Mouse (Mus musculus) stomach, embryonic 14.5 days (tissue): ENCODE results near the gene Krtap1-3. TPM values are rescaled to one million over a fixed set of nuclear protein-coding genes. Genes with fewer than 3 reads are reported as not detected.
"Not testable (repeated sequence)": the region's sequence is repeated elsewhere in the genome, so short reads cannot be mapped to it uniquely, and the experiment has no call there.

Source experiments
- ATAC-seq: fragments of 200-750 bp; cut with Nextera tagmentation; 2 replicates; pipeline ENCODE4 v1.8.0; 2017; ENCODE audit warnings: low read depth, moderate TSS enrichment; ENCODE audit not compliant: insufficient number of reproducible peaks, insufficient read depth, low FRiP score
- H3K27ac ChIP-seq: fragments of 300-500 bp; sonication (generic); 2 replicates; pipeline ENCODE4 v1.5.1; 2014; ENCODE audit warnings: mild to moderate bottlenecking, low read length, moderate library complexity, mixed read lengths
- H3K27me3 ChIP-seq: fragments of 300-500 bp; sonication (generic); 2 replicates; pipeline ENCODE4 v1.6.1; 2014; ENCODE audit warnings: low read length, control low read depth, mixed read lengths; ENCODE audit not compliant: control insufficient read depth, insufficient read depth
- H3K36me3 ChIP-seq: fragments of 300-500 bp; sonication (generic); 2 replicates; pipeline ENCODE4 v1.6.1; 2014; ENCODE audit warnings: mild to moderate bottlenecking, control low read depth, low read length, moderate library complexity, mixed read lengths; ENCODE audit not compliant: control insufficient read depth, insufficient read depth
- H3K4me1 ChIP-seq: fragments of 300-500 bp; sonication (generic); 2 replicates; pipeline ENCODE4 v1.6.1; 2014; ENCODE audit warnings: low read length, control low read depth, mixed read lengths; ENCODE audit not compliant: control insufficient read depth, insufficient read depth
- H3K4me2 ChIP-seq: fragments of 300-500 bp; sonication (generic); replicated peaks from 2 replicates; pipeline ENCODE4 v1.6.1; 2014; ENCODE audit warnings: low read depth, low read length, control low read depth
- H3K4me3 ChIP-seq: fragments of 300-500 bp; sonication (generic); 2 replicates; pipeline ENCODE4 v1.5.1; 2014; ENCODE audit warnings: low read depth, low read length, control low read depth
- H3K9ac ChIP-seq: fragments of 300-500 bp; sonication (generic); replicated peaks from 2 replicates; pipeline ENCODE4 v1.6.1; 2014; ENCODE audit warnings: low read depth, mild to moderate bottlenecking, control low read depth, low read length, moderate library complexity, mixed read lengths
- H3K9me3 ChIP-seq: fragments of 300-500 bp; sonication (generic); 2 replicates; pipeline ENCODE4 v1.6.1; 2016; ENCODE audit warnings: low read depth, low read length, control low read depth; ENCODE audit not compliant: control insufficient read depth
- WGBS: fragments of 180-500 bp; shearing (Covaris S2); extraction: QIAGEN DNeasy Blood & Tissue Kit; methylation state at CpG from one replicate; pipeline ENCODE4 v1.1.7; 2014; 5-methylcytosine and 5-hydroxymethylcytosine counted together
- polyA plus RNA-seq: library from polyadenylated mRNA; unstranded; fragments of >200 nt; fragmentation: Nextera tagmentation; extraction: Ambion mirVana; gene quantifications from 2 replicates; pipeline ENCODE4 v1.2.1, GENCODE M21; 2014

Krtap1-3 gene
- polyA plus RNA-seq, 1 experiment from 2014 or later, result not detected

DNA sequence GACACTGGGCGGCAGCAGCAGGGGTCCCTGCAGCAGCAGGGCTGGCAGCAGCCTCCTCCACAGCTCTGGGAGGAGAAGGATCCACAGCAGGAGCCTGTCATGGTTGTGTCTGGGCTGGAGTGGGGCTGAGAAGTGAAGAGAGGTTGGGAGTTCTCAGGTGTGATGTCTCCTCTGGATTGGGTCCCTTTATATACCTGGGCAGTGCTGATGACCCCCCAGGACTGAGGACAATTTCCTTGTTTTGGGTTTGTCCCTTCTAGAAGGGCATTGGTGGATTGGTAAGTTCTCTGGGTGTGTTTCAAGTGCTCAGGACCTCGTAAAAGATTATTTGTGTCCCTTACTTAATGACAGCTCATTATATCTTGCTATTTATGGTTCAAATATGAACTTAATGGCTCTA lies 18.9 kb upstream of the Krtap1-3 start, which contains the start of gene Gm11937:
Gm11937 (minus strand) TSS at position 101 of the 400 bp plus-strand sequence.
- H3K27me3 ChIP-seq, H3K9ac ChIP-seq, H3K36me3 ChIP-seq, H3K9me3 ChIP-seq, H3K4me1 ChIP-seq, H3K4me2 ChIP-seq, ATAC-seq, H3K4me3 ChIP-seq, H3K27ac ChIP-seq: not testable (repeated sequence)
- 66% methylated on average over 1 of the region's 2 CpGs for WGBS

GRCm38 (mm10) chr11:99609126-99609525 lies 18.0 kb upstream of the Krtap1-3 start:
- WGBS, result 70% methylated on average over 1 of the region's 1 CpGs
- Histone ChIP-seq H3K9ac (no peak overlapping the region), H3K4me2 (no peak overlapping the region), H3K4me3 (no peak overlapping the region), H3K36me3 (no peaks in the 10 kb centered on the region), H3K27me3 (no peaks in the 10 kb centered on the region), H3K9me3 (no peaks in the 10 kb centered on the region), H3K27ac (no peak overlapping the region), H3K4me1 (no peaks in the 10 kb centered on the region)
- ATAC-seq, result no peak

DNA sequence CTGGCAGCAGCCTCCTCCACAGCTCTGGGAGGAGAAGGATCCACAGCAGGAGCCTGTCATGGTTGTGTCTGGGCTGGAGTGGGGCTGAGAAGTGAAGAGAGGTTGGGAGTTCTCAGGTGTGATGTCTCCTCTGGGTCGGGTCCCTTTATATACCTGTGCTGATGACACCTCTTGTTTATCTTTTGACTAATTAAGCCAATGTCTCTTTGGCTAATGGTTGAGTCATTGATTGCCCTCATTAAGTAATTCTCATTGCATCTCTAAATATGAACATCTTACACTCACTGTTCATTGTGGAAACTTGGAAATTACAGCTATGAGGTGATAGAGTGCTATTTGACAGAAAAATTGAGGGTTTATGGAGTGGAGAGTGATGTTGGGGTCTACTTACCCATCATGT lies 12.1 kb upstream of the Krtap1-3 start, which contains the start of gene Gm11938:
Gm11938 (minus strand) TSS at position 101 of the 400 bp plus-strand sequence.
- H3K9ac ChIP-seq, H3K27ac ChIP-seq, H3K27me3 ChIP-seq, H3K4me3 ChIP-seq, H3K4me1 ChIP-seq, H3K36me3 ChIP-seq, ATAC-seq, H3K9me3 ChIP-seq, H3K4me2 ChIP-seq: not testable (repeated sequence)
- WGBS, result 50% methylated on average over 1 of the region's 1 CpGs

- H3K4me2 ChIP-seq, ATAC-seq, H3K4me1 ChIP-seq, H3K36me3 ChIP-seq, H3K27me3 ChIP-seq, H3K27ac ChIP-seq, H3K4me3 ChIP-seq, H3K9me3 ChIP-seq, H3K9ac ChIP-seq: not testable (repeated sequence)
- WGBS, result 82% methylated on average over 6 of the region's 6 CpGs
Measured at GRCm38 (mm10) chr11:99597742-99598141, 6.6 kb upstream of the Krtap1-3 start, which contains the start of gene Krtap9-3. Krtap9-3 (minus strand) TSS chr11:99598105.

DNA sequence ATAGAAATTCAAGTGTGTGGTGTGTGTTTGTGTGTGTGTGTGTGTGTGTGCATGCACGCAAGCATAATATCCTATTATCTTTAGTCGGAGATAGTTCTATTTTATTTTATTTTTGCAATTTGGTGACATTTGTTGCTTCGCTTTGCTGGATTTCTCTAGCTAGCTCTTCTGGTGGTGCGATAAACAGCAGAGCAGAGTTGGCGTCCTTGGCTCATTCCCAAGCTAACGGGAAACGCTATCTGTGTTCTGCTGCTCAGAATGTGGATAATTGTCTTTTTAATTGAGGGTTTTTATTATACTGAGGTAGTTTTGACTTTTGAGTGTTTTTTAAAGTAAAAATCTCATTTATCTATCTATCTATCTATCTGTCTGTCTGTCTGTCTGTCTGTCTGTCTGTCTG lies 6.0 kb downstream of the Krtap1-3 start:
- Histone ChIP-seq H3K4me1 (no peaks in the 10 kb centered on the region), H3K9ac (no peak overlapping the region), H3K4me3 (no peak overlapping the region), H3K27ac (no peak overlapping the region), H3K4me2 (no peak overlapping the region), H3K9me3 (no peaks in the 10 kb centered on the region), H3K36me3 (no peaks in the 10 kb centered on the region), H3K27me3 (no peaks in the 10 kb centered on the region)
- whole genome bisulfite sequencing, result 89% methylated on average over 7 of the region's 7 CpGs
- ATAC-seq, result no peak

- Histone ChIP-seq H3K36me3 (no peaks in the 10 kb centered on the region), H3K27ac (no peak within 1 kb of the TSS), H3K9me3 (no peaks in the 10 kb centered on the region), H3K27me3 (no peaks in the 10 kb centered on the region), H3K4me3 (no peak within 1 kb of the TSS), H3K4me1 (no peaks in the 10 kb centered on the region), H3K4me2 (no peak within 1 kb of the TSS), H3K9ac (no peak within 1 kb of the TSS)
- ATAC-seq, result no peak
- 85% methylated on average over 5 of the region's 5 CpGs for WGBS
Measured at GRCm38 (mm10) chr11:99583245-99583704, 7.9 kb downstream of the Krtap1-3 start, which contains the start of gene Krtap1-4. Krtap1-4 (minus strand) TSS chr11:99583654.

GRCm38 (mm10) chr11:99581564-99581963 lies 9.6 kb downstream of the Krtap1-3 start:
- H3K4me1 ChIP-seq, result no peaks in the 10 kb centered on the region
- H3K27ac ChIP-seq, result no peak overlapping the region
- H3K9ac ChIP-seq, result no peak overlapping the region
- ATAC-seq, result no peak
- 84% methylated on average over 6 of the region's 6 CpGs for WGBS
- no peak overlapping the region for H3K4me2 ChIP-seq
- no peaks in the 10 kb centered on the region for H3K36me3 ChIP-seq
- H3K27me3 ChIP-seq, result no peaks in the 10 kb centered on the region
- H3K4me3 ChIP-seq, result no peak overlapping the region
- H3K9me3 ChIP-seq, result no peaks in the 10 kb centered on the region

DNA sequence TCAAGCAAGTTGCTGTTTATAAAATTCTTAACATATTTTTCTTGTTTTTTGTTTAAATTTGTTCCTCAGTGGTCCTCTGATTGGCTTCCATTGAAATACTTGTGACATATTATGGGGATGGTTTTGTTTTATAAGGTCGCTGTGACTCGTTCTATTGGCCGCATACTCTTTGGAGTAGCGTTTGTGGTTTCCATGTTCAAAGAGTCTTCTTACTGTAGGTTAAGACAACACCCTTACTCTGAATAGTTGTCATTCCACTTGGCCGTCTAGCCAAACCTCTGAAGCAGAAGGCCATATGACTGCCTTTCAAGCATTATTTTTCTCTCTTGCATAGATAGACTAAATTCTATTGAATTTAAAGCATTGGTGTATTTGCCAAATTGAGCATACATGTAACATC lies 10.1 kb downstream of the Krtap1-3 start:
- no peaks in the 10 kb centered on the region for H3K9me3 ChIP-seq
- H3K4me1 ChIP-seq, result no peaks in the 10 kb centered on the region
- H3K36me3 ChIP-seq, result no peaks in the 10 kb centered on the region
- H3K4me3 ChIP-seq, result no peak overlapping the region
- no peak for ATAC-seq
- no peak overlapping the region for H3K4me2 ChIP-seq
- no peak overlapping the region for H3K9ac ChIP-seq
- WGBS, result 90% methylated on average over 5 of the region's 5 CpGs
- H3K27ac ChIP-seq, result no peak overlapping the region
- no peaks in the 10 kb centered on the region for H3K27me3 ChIP-seq

DNA sequence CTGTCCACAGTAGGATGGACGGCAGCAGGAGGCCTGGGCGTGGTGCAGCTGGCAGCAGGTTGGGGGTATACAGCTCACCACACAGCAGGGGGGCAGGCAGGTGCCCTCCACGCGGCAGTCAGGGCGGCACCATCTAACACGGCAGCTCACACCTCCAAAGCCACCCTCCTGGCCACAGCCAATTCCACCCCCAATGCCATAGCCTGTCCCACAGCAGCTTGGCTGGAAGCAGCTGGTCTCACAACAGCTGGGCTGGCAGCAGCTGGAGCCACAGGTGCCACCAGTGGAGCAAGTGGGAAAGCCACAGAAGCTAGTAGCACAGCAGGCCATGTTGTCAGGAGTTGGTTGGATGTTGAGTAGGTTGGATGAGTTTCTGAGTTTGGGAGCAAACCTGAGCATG lies 10.5 kb downstream of the Krtap1-3 start, which contains the start of gene Krtap1-5:
Krtap1-5 (minus strand) TSS at position 381 of the 400 bp plus-strand sequence.
- Histone ChIP-seq H3K27me3 (no peaks in the 10 kb centered on the region), H3K4me1 (no peaks in the 10 kb centered on the region), H3K27ac (no peak within 1 kb of the TSS), H3K36me3 (no peaks in the 10 kb centered on the region), H3K9ac (no peak within 1 kb of the TSS), H3K9me3 (no peaks in the 10 kb centered on the region), H3K4me2 (no peak within 1 kb of the TSS), H3K4me3 (no peak within 1 kb of the TSS)
- 76% methylated on average over 6 of the region's 6 CpGs for WGBS
- no peak for ATAC-seq
